Mouse (Mus musculus): ENCODE results near the gene Pde1b. TPM values are rescaled to one million over a fixed set of nuclear protein-coding genes. Genes with fewer than 3 reads are reported as not detected.

The Pde1b gene
- polyA plus RNA-seq, 1 experiment: 4.2 TPM

DNA sequence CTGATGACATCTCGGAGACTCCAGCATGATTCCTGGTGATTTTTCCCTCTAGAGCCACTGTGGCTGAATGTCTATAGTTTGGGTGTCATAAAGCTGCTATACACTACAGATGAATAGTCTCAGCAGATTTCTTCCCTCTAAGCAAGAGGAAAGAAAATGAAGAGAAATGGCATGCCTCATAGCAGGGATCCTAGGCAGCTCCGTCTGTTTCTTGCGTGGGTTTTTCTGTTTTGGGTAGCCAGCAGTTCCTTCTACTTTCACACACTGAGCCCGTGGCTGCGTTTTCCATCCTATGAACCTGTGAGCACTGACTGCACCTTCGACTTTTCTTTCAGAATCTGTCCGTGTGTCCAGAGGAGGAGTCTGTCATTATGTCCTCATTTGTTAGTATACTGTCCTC is 29.7 kb upstream of the Pde1b start:
- Histone ChIP-seq H3K4me3 (ENCODE audit: low read depth, low read length) (no peak overlapping the region), H3K27me3 (ENCODE audit: control insufficient read depth, insufficient read depth, low read length) (no peaks in the 10 kb centered on the region), H3K27ac (ENCODE audit: insufficient read depth, low read depth, low read length) (no peak overlapping the region), H3K36me3 (ENCODE audit: control insufficient read depth, insufficient read depth, low read length) (no peaks in the 10 kb centered on the region), H3K4me1 (ENCODE audit: control insufficient read depth, insufficient read depth, insufficient read length, low read length) (peaks cover under 1% of the 10 kb centered on the region; the same call in 1 of the 2 replicates)
- WGBS: 87% methylated on average over 7 of the region's 7 CpGs
- TF ChIP-seq POLR2A (IDR thresholded peaks at IDR 0.05; ENCODE audit: low read depth, low read length) (no peak), CTCF (IDR thresholded peaks at IDR 0.05; ENCODE audit: extremely low read depth, insufficient read length, insufficient replicate concordance, low read depth, low read length) (no peak)

DNA sequence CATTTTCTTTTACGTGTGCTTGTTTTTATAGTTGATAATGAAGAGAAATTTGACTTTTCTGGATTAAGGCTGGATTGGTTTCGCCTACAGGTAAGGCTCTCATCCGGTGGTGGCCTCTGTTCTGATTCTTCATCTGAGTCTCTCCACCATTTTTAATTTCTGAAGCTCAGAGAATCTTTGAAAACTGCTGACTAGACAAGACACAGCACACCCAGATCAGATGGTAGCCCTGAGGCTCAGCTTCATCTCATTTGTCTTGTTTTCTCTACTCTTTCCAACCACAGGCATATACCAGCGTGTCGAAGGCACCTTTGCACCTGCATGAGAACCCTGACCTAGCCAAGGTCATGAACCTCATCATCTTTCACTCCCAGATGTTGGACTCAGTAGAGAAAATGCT is 29.1 kb upstream of the Pde1b start:
- H3K27ac ChIP-seq (ENCODE audit: insufficient read depth, low read depth, low read length): no peak overlapping the region
- H3K36me3 ChIP-seq (ENCODE audit: control insufficient read depth, insufficient read depth, low read length): no peaks in the 10 kb centered on the region
- no peak overlapping the region for H3K4me3 ChIP-seq (ENCODE audit: low read depth, low read length)
- no peaks in the 10 kb centered on the region for H3K27me3 ChIP-seq (ENCODE audit: control insufficient read depth, insufficient read depth, low read length)
- peaks cover 6% of the 10 kb centered on the region; the same call in 1 of the 2 replicates for H3K4me1 ChIP-seq (ENCODE audit: control insufficient read depth, insufficient read depth, insufficient read length, low read length)
- TF ChIP-seq CTCF (IDR thresholded peaks at IDR 0.05; ENCODE audit: extremely low read depth, insufficient read length, insufficient replicate concordance, low read depth, low read length) (no peak), POLR2A (IDR thresholded peaks at IDR 0.05; ENCODE audit: low read depth, low read length) (no peak)
- 88% methylated on average over 5 of the region's 5 CpGs for WGBS

DNA sequence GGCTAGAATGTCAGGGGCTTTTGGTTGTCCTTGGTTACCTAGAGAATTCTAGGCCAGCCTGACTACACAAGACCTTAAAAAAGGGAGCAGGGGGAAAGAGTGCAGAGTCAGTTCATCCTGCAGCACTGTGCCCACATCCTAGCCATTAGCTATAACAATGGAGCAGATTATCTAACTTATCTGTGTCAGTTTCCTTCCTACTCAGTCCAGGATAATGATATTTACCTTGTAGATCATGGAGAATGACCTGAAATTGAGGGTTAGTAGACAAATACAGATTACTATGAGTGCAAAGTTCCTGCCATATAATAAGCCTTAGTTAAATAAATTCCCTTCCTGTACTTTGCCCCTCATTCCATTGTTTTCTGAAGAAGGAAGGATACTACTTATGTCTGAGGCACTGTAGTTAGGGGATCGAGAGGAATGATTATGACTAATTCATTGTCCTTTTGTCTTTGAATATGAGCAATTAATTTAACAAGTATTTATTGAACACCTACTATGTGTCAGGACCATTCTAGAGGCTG is 23.7 kb upstream of the Pde1b start:
- TF ChIP-seq POLR2A (IDR thresholded peaks at IDR 0.05; ENCODE audit: low read depth, low read length): no peak
- TF ChIP-seq CTCF (IDR thresholded peaks at IDR 0.05; ENCODE audit: extremely low read depth, insufficient read length, insufficient replicate concordance, low read depth, low read length): no peak
- H3K36me3 ChIP-seq (ENCODE audit: control insufficient read depth, insufficient read depth, low read length): no peaks in the 10 kb centered on the region

DNA sequence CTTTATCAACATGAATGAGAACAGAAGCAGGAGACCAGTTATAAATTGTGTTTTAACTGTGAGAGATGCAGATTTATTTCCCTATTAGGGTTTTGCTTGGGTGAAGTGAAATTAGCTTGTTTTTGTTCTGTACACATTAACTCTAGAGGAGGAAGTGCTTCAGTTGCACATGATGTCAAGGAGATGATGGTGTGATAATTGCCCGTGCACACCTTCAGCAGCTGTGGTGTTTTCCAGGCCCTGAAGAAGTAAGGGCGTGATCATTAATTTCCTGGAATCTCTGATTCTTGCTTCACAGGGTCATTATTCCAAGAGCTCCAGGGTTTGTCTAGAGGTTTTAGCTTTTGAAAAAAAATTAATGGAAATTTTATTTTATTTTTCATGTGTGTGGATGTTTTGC is 22.7 kb upstream of the Pde1b start:
- peaks cover 13% of the 10 kb centered on the region; the same call in 1 of the 2 replicates for H3K4me1 ChIP-seq (ENCODE audit: control insufficient read depth, insufficient read depth, insufficient read length, low read length)
- peak overlapping the region; percentile 90 for H3K27ac ChIP-seq (ENCODE audit: insufficient read depth, low read depth, low read length)
- 21% methylated on average over 2 of the region's 2 CpGs for WGBS
- no peak overlapping the region for H3K4me3 ChIP-seq (ENCODE audit: low read depth, low read length)
- no peaks in the 10 kb centered on the region for H3K27me3 ChIP-seq (ENCODE audit: control insufficient read depth, insufficient read depth, low read length)
- TF ChIP-seq POLR2A (IDR thresholded peaks at IDR 0.05; ENCODE audit: low read depth, low read length): no peak
- no peak for TF ChIP-seq CTCF (IDR thresholded peaks at IDR 0.05; ENCODE audit: extremely low read depth, insufficient read length, insufficient replicate concordance, low read depth, low read length)
- no peaks in the 10 kb centered on the region for H3K36me3 ChIP-seq (ENCODE audit: control insufficient read depth, insufficient read depth, low read length)

More for the DNA sequence above, 23.7 kb upstream of the Pde1b start:
- Histone ChIP-seq H3K27ac (ENCODE audit: insufficient read depth, low read depth, low read length) (no peak overlapping the region), H3K4me3 (ENCODE audit: low read depth, low read length) (no peak overlapping the region), H3K27me3 (ENCODE audit: control insufficient read depth, insufficient read depth, low read length) (no peaks in the 10 kb centered on the region), H3K4me1 (ENCODE audit: control insufficient read depth, insufficient read depth, insufficient read length, low read length) (peaks cover 13% of the 10 kb centered on the region; the same call in 1 of the 2 replicates)
- 15% methylated on average over 1 of the region's 1 CpGs for WGBS

DNA sequence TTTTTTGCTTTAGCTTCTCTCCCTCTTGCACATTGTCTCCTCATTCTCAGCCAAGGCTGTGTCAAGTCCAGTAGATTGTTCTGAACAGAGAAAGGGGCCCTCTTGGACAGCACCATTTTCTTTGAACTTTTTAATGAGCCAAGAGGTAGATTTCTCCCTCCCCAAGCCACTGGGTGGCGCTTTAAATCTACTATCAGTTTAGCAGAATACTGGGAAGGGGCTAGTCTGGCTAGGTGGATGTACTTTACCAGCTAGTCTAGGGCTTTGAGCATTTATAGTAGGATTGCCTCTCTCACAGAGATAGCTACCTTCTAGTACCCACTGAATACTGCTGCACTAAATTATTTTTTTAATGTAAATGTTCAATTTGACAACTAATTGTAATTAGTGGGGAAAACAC is 20.3 kb upstream of the Pde1b start:
- H3K4me3 ChIP-seq (ENCODE audit: low read depth, low read length): no peak overlapping the region
- no peaks in the 10 kb centered on the region for H3K27me3 ChIP-seq (ENCODE audit: control insufficient read depth, insufficient read depth, low read length)
- H3K27ac ChIP-seq (ENCODE audit: insufficient read depth, low read depth, low read length): no peak overlapping the region
- peaks cover 13% of the 10 kb centered on the region; the same call in 1 of the 2 replicates for H3K4me1 ChIP-seq (ENCODE audit: control insufficient read depth, insufficient read depth, insufficient read length, low read length)
- H3K36me3 ChIP-seq (ENCODE audit: control insufficient read depth, insufficient read depth, low read length): no peaks in the 10 kb centered on the region
- WGBS: 4% methylated on average over 1 of the region's 1 CpGs
- no peak for TF ChIP-seq CTCF (IDR thresholded peaks at IDR 0.05; ENCODE audit: extremely low read depth, insufficient read length, insufficient replicate concordance, low read depth, low read length)
- TF ChIP-seq POLR2A (IDR thresholded peaks at IDR 0.05; ENCODE audit: low read depth, low read length): no peak

DNA sequence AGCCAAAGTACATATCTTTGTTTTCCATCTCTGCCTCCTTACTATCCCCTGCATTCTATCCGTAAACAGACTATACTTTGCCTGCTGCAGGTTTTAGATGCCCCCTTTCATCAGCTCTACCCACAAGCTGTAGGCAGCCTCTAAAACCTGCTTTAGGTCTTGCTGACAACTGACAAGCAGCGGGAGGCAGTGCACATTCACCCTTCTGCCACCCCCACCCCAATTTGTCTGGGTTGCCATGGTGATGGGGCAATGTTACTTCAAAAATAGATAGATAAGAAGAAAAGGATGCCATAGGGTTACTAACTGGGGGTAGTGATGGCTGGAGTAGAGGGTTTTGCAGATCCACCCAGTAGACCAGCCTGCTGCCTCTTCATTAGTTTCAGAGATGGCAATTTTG is 18.3 kb upstream of the Pde1b start:
- TF ChIP-seq POLR2A (IDR thresholded peaks at IDR 0.05; ENCODE audit: low read depth, low read length) (no peak), CTCF (IDR thresholded peaks at IDR 0.05; ENCODE audit: extremely low read depth, insufficient read length, insufficient replicate concordance, low read depth, low read length) (no peak)
- H3K36me3 ChIP-seq (ENCODE audit: control insufficient read depth, insufficient read depth, low read length): no peaks in the 10 kb centered on the region

DNA sequence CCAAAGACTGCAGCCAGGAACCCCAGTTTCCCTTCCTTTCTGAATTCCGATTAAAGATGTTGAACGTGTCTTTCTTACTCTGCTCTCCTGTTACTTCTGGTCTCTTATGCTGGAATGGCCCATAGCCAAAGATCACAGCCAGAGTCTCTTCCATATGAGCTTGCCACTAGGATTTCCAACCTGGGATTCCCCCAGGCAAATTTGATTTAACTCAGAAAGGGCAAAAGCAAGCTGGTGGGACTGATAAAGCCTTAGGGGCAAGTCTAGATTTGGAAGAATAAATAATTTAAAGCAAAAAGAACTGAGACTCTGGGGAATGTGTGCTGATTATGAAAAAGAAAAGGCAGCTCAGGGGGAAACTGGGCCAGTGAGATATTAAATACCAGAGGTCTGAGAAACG is 17.7 kb upstream of the Pde1b start:
- TF ChIP-seq POLR2A (IDR thresholded peaks at IDR 0.05; ENCODE audit: low read depth, low read length) (no peak), CTCF (IDR thresholded peaks at IDR 0.05; ENCODE audit: extremely low read depth, insufficient read length, insufficient replicate concordance, low read depth, low read length) (no peak)
- Histone ChIP-seq H3K27ac (ENCODE audit: insufficient read depth, low read depth, low read length) (no peak overlapping the region), H3K4me3 (ENCODE audit: low read depth, low read length) (no peak overlapping the region), H3K36me3 (ENCODE audit: control insufficient read depth, insufficient read depth, low read length) (no peaks in the 10 kb centered on the region), H3K4me1 (ENCODE audit: control insufficient read depth, insufficient read depth, insufficient read length, low read length) (peaks cover 2% of the 10 kb centered on the region; the same call in 1 of the 2 replicates), H3K27me3 (ENCODE audit: control insufficient read depth, insufficient read depth, low read length) (no peaks in the 10 kb centered on the region)
- WGBS: 85% methylated on average over 3 of the region's 3 CpGs

More for the DNA sequence above, 18.3 kb upstream of the Pde1b start:
- no peaks in the 10 kb centered on the region for H3K27me3 ChIP-seq (ENCODE audit: control insufficient read depth, insufficient read depth, low read length)
- H3K27ac ChIP-seq (ENCODE audit: insufficient read depth, low read depth, low read length): no peak overlapping the region
- H3K4me3 ChIP-seq (ENCODE audit: low read depth, low read length): no peak overlapping the region
- WGBS: 79% methylated on average over 2 of the region's 2 CpGs
- peaks cover 5% of the 10 kb centered on the region; the same call in 1 of the 2 replicates for H3K4me1 ChIP-seq (ENCODE audit: control insufficient read depth, insufficient read depth, insufficient read length, low read length)

All from small intestine, adult 2 months (tissue).